Mouse (Mus musculus) embryonic facial prominence, embryonic 10.5 days (tissue): ENCODE measurements around the gene Capn3. TPM values are rescaled to one million over a fixed set of nuclear protein-coding genes. Genes with fewer than 3 reads are reported as not detected.

Experiments used
- DNase-seq: peaks from one replicate; pipeline ENCODE4 v3.0.0-alpha.2; 2017; ENCODE audit warnings: low spot score
- H3K27ac ChIP-seq: fragments of 300-500 bp; sonication (generic); replicated peaks from 2 replicates; pipeline ENCODE4 v1.5.1; 2016; ENCODE audit warnings: mild to moderate bottlenecking
- H3K27me3 ChIP-seq: fragments of 300-500 bp; sonication (generic); replicated peaks from 2 replicates; pipeline ENCODE4 v1.6.1; 2016; ENCODE audit warnings: low read depth, mild to moderate bottlenecking; ENCODE audit not compliant: poor library complexity, severe bottlenecking
- H3K36me3 ChIP-seq: fragments of 300-500 bp; sonication (generic); replicated peaks from 2 replicates; pipeline ENCODE4 v1.6.1; 2016; ENCODE audit warnings: mild to moderate bottlenecking, moderate library complexity
- H3K4me1 ChIP-seq: fragments of 300-500 bp; sonication (generic); 2 replicates; pipeline ENCODE4 v1.6.1; 2016
- H3K4me3 ChIP-seq: fragments of 300-500 bp; sonication (generic); 2 replicates; pipeline ENCODE4 v1.5.1; 2016; ENCODE audit warnings: mild to moderate bottlenecking, moderate library complexity
- H3K9me3 ChIP-seq: fragments of 300-500 bp; sonication (generic); 2 replicates; pipeline ENCODE4 v1.6.1; 2016; ENCODE audit warnings: mild to moderate bottlenecking
- WGBS: fragments of 180-500 bp; shearing (Covaris S2); methylation state at CpG from one replicate; pipeline ENCODE4 v1.1.7; 2016; 5-methylcytosine and 5-hydroxymethylcytosine counted together
- polyA plus RNA-seq: library from polyadenylated mRNA; unstranded; fragments of >200 nt; fragmentation: Nextera tagmentation; extraction: Ambion mirVana; gene quantifications from 2 replicates; pipeline ENCODE4 v1.2.1, GENCODE M21; 2016

Capn3 gene
- polyA plus RNA-seq, 1 experiment from 2014 or later, result 1.6 TPM

DNA sequence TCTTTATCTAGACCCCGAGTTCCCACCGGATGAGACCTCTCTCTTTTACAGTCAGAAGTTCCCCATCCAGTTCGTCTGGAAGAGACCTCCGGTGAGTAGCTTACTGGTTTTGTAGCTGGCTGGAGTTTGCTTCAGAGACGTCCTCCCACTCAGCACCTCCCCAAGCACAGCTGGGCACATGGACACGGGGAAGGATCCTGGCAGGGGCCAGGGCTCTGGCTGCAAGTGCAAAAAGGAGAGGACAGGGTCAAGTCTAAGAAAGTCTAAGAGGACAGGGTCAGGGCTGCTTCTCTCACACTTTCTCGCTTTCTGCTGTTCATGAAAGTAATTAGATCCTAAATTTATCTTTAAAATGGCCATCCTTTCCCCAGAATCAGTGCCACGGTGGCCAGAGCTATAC is 8.3 kb downstream of the Capn3 start:
- H3K4me3 ChIP-seq, result no peak overlapping the region
- 85% methylated on average over 8 of the region's 8 CpGs for WGBS
- H3K27me3 ChIP-seq, result no peaks in the 10 kb centered on the region
- H3K4me1 ChIP-seq, result 0 out of 2 replicates have a peak, but pooled peaks cover 4% of the 10 kb centered on the region
- no peak for DNase-seq
- no peaks in the 10 kb centered on the region for H3K36me3 ChIP-seq
- H3K9me3 ChIP-seq, result no peaks in the 10 kb centered on the region
- H3K27ac ChIP-seq, result no peak overlapping the region

GRCm38 (mm10) chr2:120464732-120465396 is 9.0 kb downstream of the Capn3 start:
- H3K36me3 ChIP-seq, result no peaks in the 10 kb centered on the region
- no peak overlapping the region for H3K4me3 ChIP-seq
- whole genome bisulfite sequencing, result 94% methylated on average over 2 of the region's 2 CpGs
- no peak overlapping the region for H3K27ac ChIP-seq
- no peaks in the 10 kb centered on the region for H3K9me3 ChIP-seq
- no peaks in the 10 kb centered on the region for H3K27me3 ChIP-seq
- 0 out of 2 replicates have a peak, but pooled peaks cover 4% of the 10 kb centered on the region for H3K4me1 ChIP-seq
- no peak for DNase-seq

DNA sequence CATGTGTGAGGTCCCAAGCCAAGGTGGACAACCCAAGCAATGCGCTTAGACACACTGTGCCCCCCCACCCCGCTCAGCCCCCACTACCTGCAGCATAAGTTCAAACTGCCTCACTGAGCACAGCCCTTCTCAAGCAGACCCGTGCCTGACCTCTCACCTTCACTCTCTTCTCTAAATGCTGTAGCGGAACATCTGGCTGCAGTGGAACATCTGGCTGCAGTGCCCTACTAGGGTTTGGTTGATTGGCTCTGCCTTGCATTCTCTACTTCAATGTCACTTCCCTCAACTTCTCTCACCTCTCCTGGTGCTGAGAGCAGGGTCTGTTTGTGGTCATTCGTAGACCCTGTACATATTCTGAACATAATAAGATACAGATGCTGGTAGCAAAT is 9.6 kb downstream of the Capn3 start:
- H3K36me3 ChIP-seq, result no peaks in the 10 kb centered on the region
- H3K4me3 ChIP-seq, result no peak overlapping the region
- DNase-seq, result no peak
- no peak overlapping the region for H3K27ac ChIP-seq
- H3K27me3 ChIP-seq, result no peaks in the 10 kb centered on the region
- 0 out of 2 replicates have a peak, but pooled peaks cover 4% of the 10 kb centered on the region for H3K4me1 ChIP-seq
- H3K9me3 ChIP-seq, result no peaks in the 10 kb centered on the region
- 81% methylated on average over 5 of the region's 5 CpGs for WGBS

GRCm38 (mm10) chr2:120468011-120468410 is 12.2 kb downstream of the Capn3 start:
- Histone ChIP-seq H3K4me3 (no peak overlapping the region), H3K36me3 (no peaks in the 10 kb centered on the region), H3K4me1 (0 out of 2 replicates have a peak, but pooled peaks cover 4% of the 10 kb centered on the region), H3K27me3 (no peaks in the 10 kb centered on the region), H3K27ac (no peak overlapping the region), H3K9me3 (no peaks in the 10 kb centered on the region)
- DNase-seq, result no peak

- Histone ChIP-seq H3K4me1 (0 out of 2 replicates have a peak, but pooled peaks cover 4% of the 10 kb centered on the region), H3K36me3 (no peaks in the 10 kb centered on the region), H3K27me3 (no peaks in the 10 kb centered on the region), H3K4me3 (no peak overlapping the region), H3K27ac (no peak overlapping the region), H3K9me3 (no peaks in the 10 kb centered on the region)
- 90% methylated on average over 3 of the region's 3 CpGs for WGBS
- DNase-seq, result no peak
Observed at GRCm38 (mm10) chr2:120469220-120469619, 13.4 kb downstream of the Capn3 start.

- Histone ChIP-seq H3K4me3 (no peak overlapping the region), H3K9me3 (no peaks in the 10 kb centered on the region), H3K4me1 (0 out of 2 replicates have a peak, but pooled peaks cover 4% of the 10 kb centered on the region), H3K36me3 (no peaks in the 10 kb centered on the region), H3K27ac (no peak overlapping the region), H3K27me3 (no peaks in the 10 kb centered on the region)
- DNase-seq, result no peak
- 90% methylated on average over 10 of the region's 10 CpGs for WGBS
Observed at GRCm38 (mm10) chr2:120469715-120470114, 13.9 kb downstream of the Capn3 start.

DNA sequence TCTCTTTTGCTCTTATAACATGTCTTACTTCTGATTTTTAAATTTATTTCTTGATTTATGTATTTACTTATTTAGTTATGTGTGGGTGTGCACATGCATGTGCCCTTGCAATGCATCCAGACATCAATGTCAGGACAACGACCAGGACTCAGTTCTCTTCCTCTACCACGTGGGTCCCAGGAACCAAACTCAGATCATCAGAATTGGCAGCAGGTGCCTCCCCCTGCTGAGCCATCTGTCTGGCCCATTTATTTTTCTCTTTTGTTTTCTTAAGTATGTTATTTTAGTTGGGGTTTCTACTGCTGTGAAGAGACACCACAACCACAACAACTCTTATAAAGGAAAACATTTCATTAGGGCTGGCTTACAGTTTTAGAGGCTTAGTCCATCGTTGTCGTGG is 15.0 kb downstream of the Capn3 start:
- Histone ChIP-seq H3K27me3 (no peaks in the 10 kb centered on the region), H3K36me3 (no peaks in the 10 kb centered on the region), H3K4me3 (no peak overlapping the region), H3K9me3 (no peaks in the 10 kb centered on the region), H3K27ac (no peak overlapping the region), H3K4me1 (no peaks in the 10 kb centered on the region)
- no peak for DNase-seq
- 81% methylated on average over 4 of the region's 4 CpGs for WGBS

GRCm38 (mm10) chr2:120476277-120477087 is 20.7 kb downstream of the Capn3 start:
- H3K36me3 ChIP-seq, result no peaks in the 10 kb centered on the region
- 0 out of 2 replicates have a peak overlapping the region, but pooled peaks have one; percentile 3 for H3K27ac ChIP-seq
- no peak for DNase-seq
- no peaks in the 10 kb centered on the region for H3K9me3 ChIP-seq
- no peaks in the 10 kb centered on the region for H3K27me3 ChIP-seq
- WGBS, result 71% methylated on average over 13 of the region's 13 CpGs
- no peaks in the 10 kb centered on the region for H3K4me1 ChIP-seq
- H3K4me3 ChIP-seq, result no peak overlapping the region

GRCm38 (mm10) chr2:120478600-120478999 is 22.8 kb downstream of the Capn3 start:
- Histone ChIP-seq H3K9me3 (no peaks in the 10 kb centered on the region), H3K36me3 (no peaks in the 10 kb centered on the region)
- WGBS, result 53% methylated on average over 3 of the region's 3 CpGs

DNA sequence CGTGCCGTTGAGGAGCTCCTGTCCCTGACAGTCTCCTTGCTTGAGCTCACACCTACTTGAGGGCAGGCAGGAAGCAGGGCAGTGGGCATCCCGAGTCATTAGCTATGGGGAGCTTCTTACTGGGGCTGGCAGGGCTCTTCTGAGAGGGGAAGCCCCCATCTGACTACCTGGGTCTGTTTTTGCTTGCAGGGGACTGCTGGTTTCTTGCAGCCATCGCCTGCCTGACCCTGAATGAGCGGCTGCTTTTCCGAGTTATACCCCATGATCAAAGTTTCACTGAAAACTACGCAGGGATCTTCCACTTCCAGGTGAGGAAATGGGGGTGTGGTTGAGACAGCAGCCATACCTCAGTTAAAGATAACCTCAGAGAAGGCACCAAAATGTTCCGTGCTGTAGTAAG is 26.1 kb downstream of the Capn3 start:
- Histone ChIP-seq H3K27ac (no peak overlapping the region), H3K4me3 (no peak overlapping the region), H3K27me3 (no peaks in the 10 kb centered on the region), H3K4me1 (no peaks in the 10 kb centered on the region), H3K36me3 (no peaks in the 10 kb centered on the region), H3K9me3 (no peaks in the 10 kb centered on the region)
- WGBS, result 81% methylated on average over 8 of the region's 8 CpGs
- DNase-seq, result no peak

More at GRCm38 (mm10) chr2:120478600-120478999, 22.8 kb downstream of the Capn3 start:
- Histone ChIP-seq H3K27ac (no peak overlapping the region), H3K4me3 (no peak overlapping the region), H3K4me1 (no peaks in the 10 kb centered on the region), H3K27me3 (no peaks in the 10 kb centered on the region)
- DNase-seq, result peak; percentile 62

DNA sequence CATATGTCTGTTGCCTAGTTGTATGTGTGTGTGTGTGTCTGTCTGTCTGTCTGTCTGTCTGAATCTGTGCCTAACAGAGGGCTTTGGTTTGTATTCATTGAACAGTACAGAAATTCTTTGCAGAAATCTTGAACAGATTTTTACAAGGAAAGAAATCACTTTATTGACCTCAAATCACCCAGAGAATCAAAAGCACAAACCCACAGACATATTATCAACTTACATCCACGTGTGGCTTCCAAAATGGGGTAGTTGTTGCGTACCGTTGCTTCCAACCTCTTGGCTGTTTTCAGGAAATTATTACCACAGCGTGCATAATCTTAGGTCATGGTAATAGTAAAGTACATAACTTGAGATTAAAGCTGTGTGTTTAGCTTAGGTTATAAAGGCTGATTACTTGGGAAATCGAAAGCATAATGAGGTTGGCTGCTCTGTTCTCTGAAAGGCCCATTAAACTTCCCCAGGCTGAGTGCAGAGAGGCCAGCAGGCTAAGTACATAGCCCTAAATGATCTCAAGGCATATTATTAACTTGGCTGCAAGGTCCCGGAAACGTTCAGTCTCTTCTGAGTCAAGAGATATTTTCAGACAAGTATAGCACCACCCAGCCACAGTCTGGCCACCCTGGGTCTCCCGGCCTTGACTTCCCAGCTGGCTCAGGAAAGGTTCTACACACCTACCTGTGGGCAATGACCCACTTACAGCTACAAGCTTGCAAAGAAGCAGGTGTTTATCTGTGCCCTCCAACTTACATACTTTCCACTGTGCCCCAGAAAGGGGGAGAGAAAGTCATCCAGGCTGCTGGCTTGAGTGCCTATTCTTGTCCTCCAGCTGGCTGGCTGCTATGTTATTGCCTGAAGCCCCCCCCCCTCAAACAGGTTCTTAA is 26.9 kb downstream of the Capn3 start:
- Histone ChIP-seq H3K27me3 (no peaks in the 10 kb centered on the region), H3K9me3 (no peaks in the 10 kb centered on the region), H3K4me3 (no peak overlapping the region), H3K4me1 (no peaks in the 10 kb centered on the region), H3K27ac (no peak overlapping the region), H3K36me3 (no peaks in the 10 kb centered on the region)
- DNase-seq, result no peak
- WGBS, result 79% methylated on average over 8 of the region's 8 CpGs

DNA sequence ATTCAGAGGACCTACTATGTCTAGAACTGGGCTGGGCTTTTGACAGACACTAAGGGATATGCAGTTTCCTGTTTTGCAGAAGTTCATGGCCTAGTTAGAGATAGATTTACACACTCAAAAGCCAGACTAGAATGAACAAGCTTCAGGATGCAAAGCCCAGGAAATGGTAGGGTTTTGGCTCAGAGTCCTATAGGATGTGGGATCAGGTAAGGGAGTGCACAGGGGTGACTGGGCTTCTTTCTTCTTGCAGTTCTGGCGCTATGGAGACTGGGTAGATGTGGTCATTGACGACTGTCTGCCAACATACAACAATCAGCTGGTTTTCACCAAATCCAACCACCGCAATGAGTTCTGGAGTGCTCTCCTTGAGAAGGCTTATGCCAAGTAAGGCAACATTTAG is 28.4 kb downstream of the Capn3 start:
- Histone ChIP-seq H3K36me3 (no peaks in the 10 kb centered on the region), H3K9me3 (no peaks in the 10 kb centered on the region), H3K4me1 (no peaks in the 10 kb centered on the region), H3K4me3 (no peak overlapping the region), H3K27me3 (no peaks in the 10 kb centered on the region), H3K27ac (no peak overlapping the region)
- DNase-seq, result no peak
- whole genome bisulfite sequencing, result 94% methylated on average over 3 of the region's 3 CpGs
